Mouse (Mus musculus) frontal cortex, adult 2 months (tissue): ENCODE measurements around the gene 9530077C05Rik. TPM values are rescaled to one million over a fixed set of nuclear protein-coding genes. Genes with fewer than 3 reads are reported as not detected.
A peak's percentile ranks its signal among the peaks of the same experiment; 100 is the strongest.
"Not testable (repeated sequence)": the region's sequence is repeated elsewhere in the genome, so short reads cannot be mapped to it uniquely, and the experiment has no call there.

Experiments used
- DNase-seq, 2 experiments: peaks; one replicate each; pipeline ENCODE4 v3.0.0; 2022; ENCODE audit warnings: low spot score in 1 of 2; ENCODE audit errors: extremely low spot score in 1 of 2
- polyA plus RNA-seq: library from polyadenylated mRNA; depleted of rRNA; stranded (reverse); fragments of >200 nt; gene quantifications from 2 replicates; pipeline ENCODE4 v1.2.3, GENCODE M21; 2012

9530077C05Rik gene
- polyA plus RNA-seq, 1 experiment: 8.8 TPM

- not testable (repeated sequence) for DNase-seq
Measured at GRCm38 (mm10) chr9:22453990-22454389, 42.7 kb downstream of the 9530077C05Rik start, which contains the start of gene Gm17545. Gene Gm17545, plus strand, starts transcription at chr9:22454290.

- DNase-seq: no peak
Measured at GRCm38 (mm10) chr9:22455041-22455440, 43.7 kb downstream of the 9530077C05Rik start.

GRCm38 (mm10) chr9:22457142-22457835, 46.0 kb downstream of the 9530077C05Rik start:
- no peak for DNase-seq

GRCm38 (mm10) chr9:22461946-22462345, 50.6 kb downstream of the 9530077C05Rik start:
- peak in 1 of 2 experiments; percentile 53 for DNase-seq

- no peak for DNase-seq
Measured at GRCm38 (mm10) chr9:22466212-22466611, 54.9 kb downstream of the 9530077C05Rik start.

- peak in 1 of 2 experiments; percentile 33 for DNase-seq
Measured at GRCm38 (mm10) chr9:22467371-22468169, 56.3 kb downstream of the 9530077C05Rik start.

GRCm38 (mm10) chr9:22468170-22468898, 57.0 kb downstream of the 9530077C05Rik start:
- DNase-seq: peak in 1 of 2 experiments; percentile 32

GRCm38 (mm10) chr9:22468899-22469259, 57.6 kb downstream of the 9530077C05Rik start:
- DNase-seq: no peak

- DNase-seq: no peak
Measured at GRCm38 (mm10) chr9:22469643-22470042, 58.3 kb downstream of the 9530077C05Rik start, which contains the start of gene Rp9. Gene Rp9, minus strand, starts transcription at chr9:22469743.

- DNase-seq: peak; percentile 94 to 96
Measured at GRCm38 (mm10) chr9:22475424-22475868, 64.1 kb downstream of the 9530077C05Rik start, which contains the start of gene Bbs9. Gene Bbs9, plus strand, starts transcription at chr9:22475715.

- peak in 1 of 2 experiments; percentile 38 for DNase-seq
Measured at GRCm38 (mm10) chr9:22476265-22476664, 65.0 kb downstream of the 9530077C05Rik start.

GRCm38 (mm10) chr9:22478946-22479345, 67.6 kb downstream of the 9530077C05Rik start:
- DNase-seq: no peak

- DNase-seq: peak in 1 of 2 experiments; percentile 50
Measured at GRCm38 (mm10) chr9:22483866-22484561, 72.7 kb downstream of the 9530077C05Rik start.

- DNase-seq: no peak
Measured at GRCm38 (mm10) chr9:22484562-22485308, 73.4 kb downstream of the 9530077C05Rik start.

GRCm38 (mm10) chr9:22486211-22486610, 74.9 kb downstream of the 9530077C05Rik start:
- no peak for DNase-seq

GRCm38 (mm10) chr9:22488963-22489362, 77.7 kb downstream of the 9530077C05Rik start:
- DNase-seq: no peak
